14 mouse cellular contexts compared by ENCODE assay signal in genomic region chr5:6347279-6347678, GRCm38 (mm10).
"Had no signal": no experiment of that assay in that cellular context is flagged by ENCODE, and none has a peak within 500 bp of the region (broad histone marks: within the 10 kb centered on the region; RNA-seq: fewer than 3 reads in every experiment).

No protein-coding gene starts in this region.

- H3K27ac ChIP-seq: kidney, embryonic 15.5 days; limb, embryonic 10.5 days; liver, embryonic 15.5 days; midbrain, embryonic 10.5 days; neural tube, embryonic 12.5 days had no signal

- DNase-seq: kidney, adult 2 months; kidney, postnatal 14 days; lung, adult 2 months; lung, postnatal 36 days; midbrain, embryonic 14.5 days; right cerebral cortex, postnatal 4 days; spleen, adult 18-20 months; thymus, adult 2 months; thymus, postnatal 36 days had no signal

- H3K4me3 ChIP-seq: kidney, embryonic 15.5 days; limb, embryonic 10.5 days; liver, embryonic 15.5 days; midbrain, embryonic 10.5 days; neural tube, embryonic 12.5 days had no signal
